Mouse (Mus musculus): ENCODE measurements around the gene Trpc4. TPM values are rescaled to one million over a fixed set of nuclear protein-coding genes. Genes with fewer than 3 reads are reported as not detected.

Gene Trpc4
- polyA plus RNA-seq, 1 experiment = not detected

- H3K27me3 ChIP-seq (ENCODE audit: control insufficient read depth, insufficient read depth, insufficient read length) = no peaks in the 10 kb centered on the region
- H3K4me3 ChIP-seq = no peak overlapping the region
- H3K36me3 ChIP-seq (ENCODE audit: control insufficient read depth, insufficient read depth) = no peaks in the 10 kb centered on the region
- no peaks in the 10 kb centered on the region for H3K79me2 ChIP-seq (ENCODE audit: control insufficient read depth, insufficient read depth)
- no peak overlapping the region for H3K4me2 ChIP-seq (ENCODE audit: low read depth)
- no peak overlapping the region for H3ac ChIP-seq (ENCODE audit: control insufficient read depth, insufficient read length)
- TF ChIP-seq POLR2AphosphoS2 (IDR thresholded peaks at IDR 0.05; ENCODE audit: insufficient read length, low read depth) (no peak), SRF (IDR thresholded peaks at IDR 0.05; ENCODE audit: control insufficient read depth, insufficient read length, low read depth) (no peak), MYOD1 (IDR thresholded peaks at IDR 0.05; ENCODE audit: control insufficient read depth in 1 of 3, insufficient read length in 2 of 3, low read depth in 2 of 3) (no peak), REST (IDR thresholded peaks at IDR 0.05; ENCODE audit: insufficient read depth, insufficient read length) (no peak), TCF12 (IDR thresholded peaks at IDR 0.05; ENCODE audit: insufficient read depth, poor library complexity, severe bottlenecking) (no peak), MYOG (IDR thresholded peaks at IDR 0.05; ENCODE audit: control insufficient read depth in 1 of 3, insufficient read depth in 1 of 3, insufficient read length in 2 of 3, low read depth in 2 of 3) (no peak), MAX (IDR thresholded peaks at IDR 0.05; ENCODE audit: low read depth) (no peak), USF1 (IDR thresholded peaks at IDR 0.05; ENCODE audit: low read depth) (no peak), E2F4 (IDR thresholded peaks at IDR 0.05; ENCODE audit: insufficient read depth) (no peak), CEBPB (IDR thresholded peaks at IDR 0.05; ENCODE audit: insufficient read depth, poor library complexity, severe bottlenecking) (no peak), POLR2A (IDR thresholded peaks at IDR 0.05; ENCODE audit: insufficient read length, low read depth) (no peak), TCF3 (IDR thresholded peaks at IDR 0.05; ENCODE audit: insufficient read length, low read depth) (no peak)
Measured at GRCm38 (mm10) chr3:54211441-54211840, 55.6 kb downstream of the Trpc4 start.

GRCm38 (mm10) chr3:54222549-54222948 lies 66.7 kb downstream of the Trpc4 start:
- no peak overlapping the region for H3K4me2 ChIP-seq (ENCODE audit: low read depth)
- H3K27me3 ChIP-seq (ENCODE audit: control insufficient read depth, insufficient read depth, insufficient read length) = peaks cover 11% of the 10 kb centered on the region
- H3K4me3 ChIP-seq = no peak overlapping the region
- H3K79me2 ChIP-seq (ENCODE audit: control insufficient read depth, insufficient read depth) = no peaks in the 10 kb centered on the region
- no peak overlapping the region for H3ac ChIP-seq (ENCODE audit: control insufficient read depth, insufficient read length)
- TF ChIP-seq POLR2AphosphoS2 (IDR thresholded peaks at IDR 0.05; ENCODE audit: insufficient read length, low read depth) (no peak), TCF12 (IDR thresholded peaks at IDR 0.05; ENCODE audit: insufficient read depth, poor library complexity, severe bottlenecking) (no peak), POLR2A (IDR thresholded peaks at IDR 0.05; ENCODE audit: insufficient read length, low read depth) (no peak), SRF (IDR thresholded peaks at IDR 0.05; ENCODE audit: control insufficient read depth, insufficient read length, low read depth) (no peak), MAX (IDR thresholded peaks at IDR 0.05; ENCODE audit: low read depth) (no peak), REST (IDR thresholded peaks at IDR 0.05; ENCODE audit: insufficient read depth, insufficient read length) (no peak), CEBPB (IDR thresholded peaks at IDR 0.05; ENCODE audit: insufficient read depth, poor library complexity, severe bottlenecking) (no peak), MYOD1 (IDR thresholded peaks at IDR 0.05; ENCODE audit: control insufficient read depth in 1 of 3, insufficient read length in 2 of 3, low read depth in 2 of 3) (no peak), USF1 (IDR thresholded peaks at IDR 0.05; ENCODE audit: low read depth) (no peak)
- no peaks in the 10 kb centered on the region for H3K36me3 ChIP-seq (ENCODE audit: control insufficient read depth, insufficient read depth)

- Histone ChIP-seq H3ac (ENCODE audit: control insufficient read depth, insufficient read length) (no peak overlapping the region), H3K4me3 (no peak overlapping the region), H3K27me3 (ENCODE audit: control insufficient read depth, insufficient read depth, insufficient read length) (peaks cover 5% of the 10 kb centered on the region), H3K36me3 (ENCODE audit: control insufficient read depth, insufficient read depth) (no peaks in the 10 kb centered on the region), H3K4me2 (ENCODE audit: low read depth) (no peak overlapping the region), H3K79me2 (ENCODE audit: control insufficient read depth, insufficient read depth) (no peaks in the 10 kb centered on the region)
- TF ChIP-seq CEBPB (IDR thresholded peaks at IDR 0.05; ENCODE audit: insufficient read depth, poor library complexity, severe bottlenecking) (no peak), TCF3 (IDR thresholded peaks at IDR 0.05; ENCODE audit: insufficient read length, low read depth) (no peak), POLR2A (IDR thresholded peaks at IDR 0.05; ENCODE audit: insufficient read length, low read depth) (no peak), MYOD1 (IDR thresholded peaks at IDR 0.05; ENCODE audit: control insufficient read depth in 1 of 3, insufficient read length in 2 of 3, low read depth in 2 of 3) (no peak), SRF (IDR thresholded peaks at IDR 0.05; ENCODE audit: control insufficient read depth, insufficient read length, low read depth) (no peak), REST (IDR thresholded peaks at IDR 0.05; ENCODE audit: insufficient read depth, insufficient read length) (no peak), MYOG (IDR thresholded peaks at IDR 0.05; ENCODE audit: control insufficient read depth in 1 of 3, insufficient read depth in 1 of 3, insufficient read length in 2 of 3, low read depth in 2 of 3) (no peak), TCF12 (IDR thresholded peaks at IDR 0.05; ENCODE audit: insufficient read depth, poor library complexity, severe bottlenecking) (no peak), MAX (IDR thresholded peaks at IDR 0.05; ENCODE audit: low read depth) (no peak), E2F4 (IDR thresholded peaks at IDR 0.05; ENCODE audit: insufficient read depth) (no peak), USF1 (IDR thresholded peaks at IDR 0.05; ENCODE audit: low read depth) (no peak), POLR2AphosphoS2 (IDR thresholded peaks at IDR 0.05; ENCODE audit: insufficient read length, low read depth) (no peak)
Measured at GRCm38 (mm10) chr3:54228463-54228862, 72.6 kb downstream of the Trpc4 start.

GRCm38 (mm10) chr3:54238891-54239290 lies 83.1 kb downstream of the Trpc4 start:
- H3K4me3 ChIP-seq = no peak overlapping the region
- H3ac ChIP-seq (ENCODE audit: control insufficient read depth, insufficient read length) = no peak overlapping the region
- no peaks in the 10 kb centered on the region for H3K79me2 ChIP-seq (ENCODE audit: control insufficient read depth, insufficient read depth)
- H3K36me3 ChIP-seq (ENCODE audit: control insufficient read depth, insufficient read depth) = no peaks in the 10 kb centered on the region
- no peaks in the 10 kb centered on the region for H3K27me3 ChIP-seq (ENCODE audit: control insufficient read depth, insufficient read depth, insufficient read length)
- H3K4me2 ChIP-seq (ENCODE audit: low read depth) = no peak overlapping the region
- TF ChIP-seq SRF (IDR thresholded peaks at IDR 0.05; ENCODE audit: control insufficient read depth, insufficient read length, low read depth) (no peak), TCF12 (IDR thresholded peaks at IDR 0.05; ENCODE audit: insufficient read depth, poor library complexity, severe bottlenecking) (no peak), CEBPB (IDR thresholded peaks at IDR 0.05; ENCODE audit: insufficient read depth, poor library complexity, severe bottlenecking) (no peak), POLR2AphosphoS2 (IDR thresholded peaks at IDR 0.05; ENCODE audit: insufficient read length, low read depth) (no peak), TCF3 (IDR thresholded peaks at IDR 0.05; ENCODE audit: insufficient read length, low read depth) (no peak), POLR2A (IDR thresholded peaks at IDR 0.05; ENCODE audit: insufficient read length, low read depth) (no peak), MAX (IDR thresholded peaks at IDR 0.05; ENCODE audit: low read depth) (no peak), MYOG (IDR thresholded peaks at IDR 0.05; ENCODE audit: control insufficient read depth in 1 of 3, insufficient read depth in 1 of 3, insufficient read length in 2 of 3, low read depth in 2 of 3) (no peak), E2F4 (IDR thresholded peaks at IDR 0.05; ENCODE audit: insufficient read depth) (no peak), MYOD1 (IDR thresholded peaks at IDR 0.05; ENCODE audit: control insufficient read depth in 1 of 3, insufficient read length in 2 of 3, low read depth in 2 of 3) (no peak)

Data from myocyte (in vitro differentiated cells).